Comparison of ENCODE assay signal across 8 mouse cellular contexts in genomic region chrX:135975226-135975552, GRCm38 (mm10). TPM values are rescaled to one million over a fixed set of nuclear protein-coding genes. Genes with fewer than 3 reads are reported as not detected.
DNase-seq lines count a peak whose midpoint lies in the region; ATAC-seq and TF ChIP-seq lines count a peak whose summit lies in the region.

No protein-coding gene starts in this region.

- 16% methylated on average over 8 of the region's 8 CpGs for WGBS in liver, embryonic 13.5 days (ENCODE audit: insufficient replicate concordance)
- 26% methylated on average over 8 of the region's 8 CpGs for WGBS in neural tube, embryonic 15.5 days
- WGBS in thymus, adult 2 months = 22% methylated on average over 8 of the region's 8 CpGs

- ATAC-seq in liver, embryonic 13.5 days (ENCODE audit: low read depth) = no peak
- ATAC-seq in neural tube, embryonic 15.5 days (ENCODE audit: low FRiP score) = peak; percentile 81

- H3K4me3 ChIP-seq in liver, embryonic 13.5 days (replicated peaks) = no peak overlapping the region
- no peak overlapping the region for H3K4me3 ChIP-seq in neural tube, embryonic 15.5 days (replicated peaks)
- H3K4me3 ChIP-seq in thymus, adult 2 months (ENCODE audit: control insufficient read depth, insufficient read depth, low read length) = no peak overlapping the region

- no peak overlapping the region for H3K9ac ChIP-seq in liver, embryonic 13.5 days
- no peak overlapping the region for H3K9ac ChIP-seq in neural tube, embryonic 15.5 days (replicated peaks)

- peak; percentile 44 for DNase-seq in A20 (ENCODE audit: low read depth, low spot score)
- peak; percentile 59 for DNase-seq in ZHBTc4 (ENCODE audit: low read depth, low spot score)
- peak; percentile 81 to 89 for DNase-seq in cerebellum, postnatal 36 days
- peak; percentile 61 for DNase-seq in gastrocnemius, postnatal 10 days
- peak; percentile 63 for DNase-seq in kidney, postnatal 14 days
- peak; percentile 8 for DNase-seq in liver, embryonic 13.5 days
- peak; percentile 50 for DNase-seq in thymus, adult 2 months

- H3K27me3 ChIP-seq in liver, embryonic 13.5 days = no peaks in the 10 kb centered on the region
- H3K27me3 ChIP-seq in neural tube, embryonic 15.5 days (replicated peaks) = no peaks in the 10 kb centered on the region
- H3K27me3 ChIP-seq in thymus, adult 2 months (ENCODE audit: control insufficient read depth, insufficient read depth, low read length) = no peaks in the 10 kb centered on the region

- TF ChIP-seq CTCF in thymus, adult 2 months (IDR thresholded peaks at IDR 0.05; ENCODE audit: borderline replicate concordance, control insufficient read depth, extremely low read depth, insufficient read depth, low read length, poor library complexity) = no peak

- no peaks in the 10 kb centered on the region for H3K9me3 ChIP-seq in liver, embryonic 13.5 days (replicated peaks)
- no peaks in the 10 kb centered on the region for H3K9me3 ChIP-seq in neural tube, embryonic 15.5 days (replicated peaks)

- no peak for TF ChIP-seq POLR2A in thymus, adult 2 months (IDR thresholded peaks at IDR 0.05; ENCODE audit: control insufficient read depth, extremely low read depth, insufficient read depth, low read length, poor library complexity)

- no peak overlapping the region for H3K27ac ChIP-seq in liver, embryonic 13.5 days
- 0 out of 2 replicates have a peak overlapping the region, but pooled peaks have one; percentile 5 for H3K27ac ChIP-seq in neural tube, embryonic 15.5 days (replicated peaks)
- H3K27ac ChIP-seq in thymus, adult 2 months (ENCODE audit: control insufficient read depth, insufficient read depth, low read length) = no peak overlapping the region

- no peak overlapping the region for H3K4me2 ChIP-seq in liver, embryonic 13.5 days
- H3K4me2 ChIP-seq in neural tube, embryonic 15.5 days = peak overlapping the region; percentile 47

- H3K36me3 ChIP-seq in liver, embryonic 13.5 days = no peaks in the 10 kb centered on the region
- no peaks in the 10 kb centered on the region for H3K36me3 ChIP-seq in neural tube, embryonic 15.5 days
- H3K36me3 ChIP-seq in thymus, adult 2 months (ENCODE audit: control insufficient read depth, insufficient read depth, low read length) = no peaks in the 10 kb centered on the region

- H3K4me1 ChIP-seq in liver, embryonic 13.5 days (replicated peaks) = no peaks in the 10 kb centered on the region
- H3K4me1 ChIP-seq in neural tube, embryonic 15.5 days = no peaks in the 10 kb centered on the region
- no peaks in the 10 kb centered on the region for H3K4me1 ChIP-seq in thymus, adult 2 months (replicated peaks; ENCODE audit: control insufficient read depth, insufficient read depth, low read length)

RNA-seq across cellular contexts. Expression of gene Arxes2, which starts 18.4 kb away (rescaled TPM):
- total RNA-seq in gastrocnemius, postnatal 10 days (2021) = 1 to 10 TPM; 4.3 to 4.7 TPM
- 25.8 and 28.8 TPM in 2 replicates for polyA plus RNA-seq in liver, embryonic 13.5 days (2015; fragmentation: Nextera tagmentation; extraction: Ambion mirVana)
- polyA plus RNA-seq in neural tube, embryonic 15.5 days (2015; fragmentation: Nextera tagmentation; extraction: Ambion mirVana) = 244 and 276 TPM in 2 replicates
- polyA plus RNA-seq in thymus, adult 2 months (2012; rRNA removed) = 4.8 and 6.2 TPM in 2 replicates

RNA-seq across cellular contexts. Expression of gene Arxes1, which starts 58.0 kb away (rescaled TPM):
- total RNA-seq in gastrocnemius, postnatal 10 days (2021) = 1 to 10 TPM; 1.8 to 2.2 TPM
- 13.1 and 17.0 TPM in 2 replicates for polyA plus RNA-seq in liver, embryonic 13.5 days (2015; fragmentation: Nextera tagmentation; extraction: Ambion mirVana)
- polyA plus RNA-seq in neural tube, embryonic 15.5 days (2015; fragmentation: Nextera tagmentation; extraction: Ambion mirVana) = 137 and 163 TPM in 2 replicates
- polyA plus RNA-seq in thymus, adult 2 months (2012; rRNA removed) = 0.35 and 0.71 TPM in 2 replicates

Comparison
In these comparisons a context has a peak if more than half of its experiments do, and no peak if none do; other contexts are left out.
1. DNase-seq: peak in every context shown above with its lines; median percentile 85 in cerebellum, postnatal 36 days; 63 in kidney, postnatal 14 days; 61 in gastrocnemius, postnatal 10 days; 59 in ZHBTc4; 50 in thymus, adult 2 months; 44 in A20; 8 in liver, embryonic 13.5 days.